Mouse (Mus musculus) regulatory T cell (primary cell): ENCODE measurements around the gene Gm11232.

Experiments
- in situ Hi-C: fragments of 300-600 bp; cut with MboI, MseI; formaldehyde crosslinking; loops from one replicate; pipeline ENCODE4 v1.15.1; 2025; ENCODE audit warnings: high pct_unique_total_duplicates

The Gm11232 gene

DNA sequence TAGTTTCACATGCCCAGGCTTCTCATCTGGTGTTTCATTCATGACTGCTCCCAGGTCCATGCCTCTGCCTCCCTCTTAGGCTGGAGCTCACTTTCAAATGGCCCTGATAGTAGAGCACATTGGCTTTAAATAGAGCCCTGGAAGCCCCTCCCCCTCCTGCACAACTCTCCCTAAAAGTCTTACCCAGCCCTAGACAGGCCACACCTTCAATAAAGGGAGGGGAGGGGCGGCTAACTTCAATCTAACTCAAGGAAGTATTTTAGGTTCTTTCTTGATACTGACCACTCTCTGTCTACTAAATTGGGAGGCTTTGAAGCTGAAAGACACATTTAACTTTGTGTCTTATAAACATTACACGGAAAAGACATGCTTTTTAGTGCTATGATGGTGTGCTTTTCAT is at the start of gene Gm11232:
Gene Gm11232, minus strand, starts transcription at position 101 of the 400 bp plus-strand sequence.
- in situ Hi-C loops: no loop called here

DNA sequence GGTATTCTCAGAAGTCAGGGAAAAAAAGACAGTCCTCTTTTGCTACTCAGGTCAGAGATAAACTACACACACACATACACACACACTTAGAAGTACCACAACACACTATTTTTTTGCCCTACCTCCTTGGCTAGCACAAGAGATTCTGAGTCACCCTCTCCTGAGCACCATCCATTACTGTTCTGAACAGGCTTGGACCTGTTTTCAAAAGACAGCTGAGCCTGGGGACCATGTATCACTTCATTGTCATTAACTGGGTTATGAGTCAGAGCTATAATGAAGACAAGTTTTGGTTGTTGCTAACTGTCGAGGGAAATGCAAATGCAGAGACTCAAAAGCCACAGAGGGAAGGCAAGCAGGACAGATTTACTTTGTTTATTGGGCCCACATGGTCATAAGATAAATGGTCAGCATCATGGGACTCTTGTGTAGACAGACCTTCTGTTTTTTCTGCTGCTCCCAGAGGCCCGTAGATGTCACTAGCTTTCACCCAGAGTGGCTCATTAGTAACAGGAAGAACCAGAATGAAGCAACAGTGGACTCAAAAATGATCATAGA is 48.3 kb upstream of the Gm11232 start:
- in situ Hi-C loops: no loop called here

- in situ Hi-C loops: no loop called here
These were observed 7.8 kb upstream of the Gm11232 start for GRCm38 (mm10) chr4:71765529-71765928.

GRCm38 (mm10) chr4:71765071-71765470 is 7.3 kb upstream of the Gm11232 start:
- in situ Hi-C loops: no loop called here

- in situ Hi-C loops: no loop called here
These were observed 1.1 kb downstream of the Gm11232 start for GRCm38 (mm10) chr4:71756441-71757221.

DNA sequence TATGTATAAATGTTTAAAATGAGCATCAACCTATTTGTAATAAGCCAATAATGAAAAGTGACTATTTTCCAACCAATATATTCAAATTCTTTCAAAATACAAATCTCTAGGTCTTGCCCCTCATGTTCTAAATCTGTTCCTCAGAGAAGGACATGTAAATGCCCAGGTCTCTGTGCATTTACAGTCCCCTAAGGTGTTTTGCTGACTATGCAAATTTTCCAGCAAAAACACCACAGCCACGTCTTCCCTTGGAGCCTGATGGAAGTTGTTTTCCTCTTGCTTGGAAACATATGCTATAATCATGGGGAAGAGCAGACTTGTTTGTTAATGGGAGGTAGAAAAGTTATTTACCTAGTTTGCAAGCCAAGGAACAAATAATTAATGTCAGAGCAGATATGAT is 12.0 kb downstream of the Gm11232 start:
- in situ Hi-C loops: no loop called here

GRCm38 (mm10) chr4:71736529-71736928 is 21.2 kb downstream of the Gm11232 start:
- in situ Hi-C loops: no loop called here

GRCm38 (mm10) chr4:71735261-71735660 is 22.5 kb downstream of the Gm11232 start:
- in situ Hi-C loops: no loop called here

- in situ Hi-C loops: no loop called here
These were observed 28.4 kb downstream of the Gm11232 start for GRCm38 (mm10) chr4:71729401-71729800.

DNA sequence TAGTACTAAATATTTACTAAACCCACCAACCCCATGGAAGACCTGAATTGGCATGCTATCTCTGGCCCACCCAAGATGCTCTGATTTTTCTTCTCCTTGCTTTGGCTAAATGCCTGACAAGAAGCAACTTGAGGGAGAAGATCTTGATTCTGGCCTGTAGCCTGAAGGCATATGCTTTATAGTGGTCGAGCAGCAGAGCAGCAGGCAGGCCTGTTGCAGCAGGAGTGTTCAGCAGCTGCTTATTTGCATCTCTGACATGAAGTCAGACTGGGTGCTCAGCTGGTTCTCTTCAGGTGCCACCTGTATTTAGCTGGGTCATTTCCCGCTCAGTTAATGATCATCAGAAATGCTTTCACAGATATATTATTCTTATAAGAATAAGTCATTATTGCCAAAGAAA is 30.2 kb downstream of the Gm11232 start:
- in situ Hi-C loops: no loop called here

- in situ Hi-C loops: no loop called here
These were observed 30.7 kb downstream of the Gm11232 start for GRCm38 (mm10) chr4:71727056-71727455.

DNA sequence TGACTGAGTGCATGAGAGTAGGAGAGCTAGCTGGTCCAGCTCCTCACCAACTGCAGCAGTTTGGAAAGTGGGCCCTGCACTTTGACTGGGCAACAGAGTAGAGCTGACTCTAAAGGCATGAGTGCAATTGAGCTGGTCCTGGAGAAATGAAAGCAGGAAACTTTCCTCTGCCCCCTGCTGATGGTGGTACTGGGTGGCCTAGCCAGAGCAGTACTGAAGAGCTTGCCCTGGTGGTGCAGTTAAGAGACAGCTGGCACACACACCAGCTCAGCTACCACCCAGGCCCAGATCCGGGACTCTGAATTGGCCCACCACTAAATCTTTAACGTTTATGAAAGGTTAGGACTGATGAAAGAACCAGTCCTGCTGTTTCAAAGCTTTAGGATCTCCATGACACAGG is 31.9 kb downstream of the Gm11232 start:
- in situ Hi-C loops: no loop called here
